Mouse (Mus musculus) kidney, embryonic 16.5 days (tissue): Measurements from ENCODE around the gene Cfap70. TPM values are rescaled to one million over a fixed set of nuclear protein-coding genes. Genes with fewer than 3 reads are reported as not detected.

Experiments
- ATAC-seq: fragments of 200-750 bp; cut with Nextera tagmentation; 2 replicates; pipeline ENCODE4 v1.8.0; 2017; ENCODE audit warnings: moderate TSS enrichment; ENCODE audit not compliant: low FRiP score, low TSS enrichment
- H3K27ac ChIP-seq: fragments of 300-500 bp; sonication (generic); 2 replicates; pipeline ENCODE4 v1.5.1; 2014; ENCODE audit warnings: low read length
- H3K27me3 ChIP-seq: fragments of 300-500 bp; sonication (generic); 2 replicates; pipeline ENCODE4 v1.6.1; 2014; ENCODE audit warnings: low read length, control low read depth, mixed read lengths; ENCODE audit not compliant: insufficient read depth
- H3K36me3 ChIP-seq: fragments of 300-500 bp; sonication (generic); 2 replicates; pipeline ENCODE4 v1.6.1; 2014; ENCODE audit warnings: low read length, control low read depth, mixed read lengths; ENCODE audit not compliant: insufficient read depth
- H3K4me1 ChIP-seq: fragments of 300-500 bp; sonication (generic); 2 replicates; pipeline ENCODE4 v1.6.1; 2014; ENCODE audit warnings: low read length, control low read depth, mixed read lengths; ENCODE audit not compliant: insufficient read depth
- H3K4me2 ChIP-seq: fragments of 300-500 bp; sonication (generic); replicated peaks from 2 replicates; pipeline ENCODE4 v1.6.1; 2014; ENCODE audit warnings: low read depth, low read length
- H3K4me3 ChIP-seq: fragments of 300-500 bp; sonication (generic); 2 replicates; pipeline ENCODE4 v1.5.1; 2014; ENCODE audit warnings: mild to moderate bottlenecking, low read length
- H3K9ac ChIP-seq: fragments of 300-500 bp; sonication (generic); replicated peaks from 2 replicates; pipeline ENCODE4 v1.6.1; 2014; ENCODE audit warnings: low read length
- H3K9me3 ChIP-seq: fragments of 300-500 bp; sonication (generic); 2 replicates; pipeline ENCODE4 v1.6.1; 2016; ENCODE audit warnings: low read length, control low read depth
- WGBS: fragments of 180-500 bp; shearing (Covaris S2); extraction: QIAGEN DNeasy Blood & Tissue Kit; methylation state at CpG from one replicate; pipeline ENCODE4 v1.1.7; 2014; 5-methylcytosine and 5-hydroxymethylcytosine counted together
- polyA plus RNA-seq: library from polyadenylated mRNA; unstranded; fragments of >200 nt; fragmentation: Nextera tagmentation; extraction: Ambion mirVana; gene quantifications from 2 replicates; pipeline ENCODE4 v1.2.1, GENCODE M21; 2015

Cfap70 gene
- 1.0 and 1.2 TPM in 2 replicates for polyA plus RNA-seq

- H3K9ac ChIP-seq, result peak within 1 kb of the TSS; percentile 62
- peaks cover 7% of the 10 kb centered on the region; the same call in 1 of the 2 replicates for H3K36me3 ChIP-seq
- H3K27me3 ChIP-seq, result no peaks in the 10 kb centered on the region
- peak within 1 kb of the TSS; percentile 79 for H3K4me2 ChIP-seq
- no peaks in the 10 kb centered on the region for H3K9me3 ChIP-seq
- 1% methylated on average over 15 of the region's 15 CpGs for WGBS
- H3K27ac ChIP-seq, result no peak within 1 kb of the TSS
- peak within 1 kb of the TSS; percentile 49 for H3K4me3 ChIP-seq
- peak; percentile 85 for ATAC-seq
- peaks cover 6% of the 10 kb centered on the region; the same call in 1 of the 2 replicates for H3K4me1 ChIP-seq
These were observed at the start of gene Cfap70 for GRCm38 (mm10) chr14:20451765-20452331. Cfap70 (minus strand) TSS chr14:20452226.

DNA sequence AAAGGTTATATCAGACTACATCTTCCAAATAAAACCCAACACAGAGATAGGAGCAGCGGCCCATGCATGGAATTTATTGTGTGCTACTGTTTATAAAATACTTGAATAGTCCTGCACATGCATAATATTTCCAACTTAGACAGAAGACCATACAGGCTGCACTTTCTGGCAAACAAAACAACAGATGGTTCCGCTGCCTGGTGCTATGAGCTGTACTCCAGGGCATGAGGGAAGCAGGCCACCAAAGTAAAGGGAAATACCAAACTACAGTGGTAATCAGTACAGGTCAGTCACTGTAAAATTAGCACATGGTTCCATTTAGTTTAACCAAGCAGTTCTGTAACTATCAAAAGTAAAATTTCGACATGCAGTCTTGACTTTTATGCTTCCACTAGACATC, 48.0 kb upstream of the Cfap70 start:
- Histone ChIP-seq H3K4me3 (no peak overlapping the region), H3K27ac (no peak overlapping the region), H3K4me2 (no peak overlapping the region), H3K4me1 (no peaks in the 10 kb centered on the region), H3K9me3 (no peaks in the 10 kb centered on the region), H3K36me3 (peaks cover 15% of the 10 kb centered on the region), H3K9ac (no peak overlapping the region), H3K27me3 (no peaks in the 10 kb centered on the region)
- no peak for ATAC-seq
- 95% methylated on average over 3 of the region's 3 CpGs for WGBS

DNA sequence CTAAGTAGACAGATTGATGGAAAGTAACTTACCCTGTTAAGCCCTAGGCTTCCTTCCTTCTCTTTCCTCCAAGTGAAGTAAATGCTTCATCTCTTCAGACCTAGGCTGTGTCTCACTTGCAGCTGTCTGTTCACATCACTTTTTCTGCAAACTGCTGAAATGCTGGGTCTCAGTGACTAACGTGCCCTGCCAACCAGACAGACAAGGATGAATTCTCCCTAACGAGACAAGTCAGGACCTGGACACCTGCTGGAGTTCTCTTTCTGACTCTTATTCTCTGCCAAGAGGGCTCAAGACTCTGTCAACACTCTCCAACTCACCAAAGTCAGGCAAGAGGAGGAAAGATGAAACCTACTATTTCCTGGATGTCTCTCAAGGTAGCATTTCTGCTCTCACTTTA, 44.6 kb upstream of the Cfap70 start, which contains the start of gene Mss51:
TSS of gene Mss51 (minus strand) at position 299 of the 400 bp plus-strand sequence.
- ATAC-seq, result no peak
- 71% methylated on average over 2 of the region's 2 CpGs for WGBS
- no peak within 1 kb of the TSS for H3K4me2 ChIP-seq

GRCm38 (mm10) chr14:20486031-20486430, 34.0 kb upstream of the Cfap70 start:
- Histone ChIP-seq H3K27ac (no peak overlapping the region), H3K4me2 (no peak overlapping the region), H3K9ac (no peak overlapping the region), H3K36me3 (peaks cover 20% of the 10 kb centered on the region; the same call in 1 of the 2 replicates), H3K9me3 (no peaks in the 10 kb centered on the region), H3K27me3 (no peaks in the 10 kb centered on the region), H3K4me3 (no peak overlapping the region), H3K4me1 (no peaks in the 10 kb centered on the region; the same call in 1 of the 2 replicates)
- whole genome bisulfite sequencing, result 94% methylated on average over 5 of the region's 5 CpGs
- no peak for ATAC-seq

More for the DNA sequence above, 44.6 kb upstream of the Cfap70 start, which contains the start of gene Mss51:
- H3K4me3 ChIP-seq, result no peak within 1 kb of the TSS
- peaks cover 18% of the 10 kb centered on the region for H3K36me3 ChIP-seq
- no peak within 1 kb of the TSS for H3K27ac ChIP-seq
- H3K9me3 ChIP-seq, result no peaks in the 10 kb centered on the region
- no peaks in the 10 kb centered on the region for H3K4me1 ChIP-seq
- no peak within 1 kb of the TSS for H3K9ac ChIP-seq
- H3K27me3 ChIP-seq, result no peaks in the 10 kb centered on the region

DNA sequence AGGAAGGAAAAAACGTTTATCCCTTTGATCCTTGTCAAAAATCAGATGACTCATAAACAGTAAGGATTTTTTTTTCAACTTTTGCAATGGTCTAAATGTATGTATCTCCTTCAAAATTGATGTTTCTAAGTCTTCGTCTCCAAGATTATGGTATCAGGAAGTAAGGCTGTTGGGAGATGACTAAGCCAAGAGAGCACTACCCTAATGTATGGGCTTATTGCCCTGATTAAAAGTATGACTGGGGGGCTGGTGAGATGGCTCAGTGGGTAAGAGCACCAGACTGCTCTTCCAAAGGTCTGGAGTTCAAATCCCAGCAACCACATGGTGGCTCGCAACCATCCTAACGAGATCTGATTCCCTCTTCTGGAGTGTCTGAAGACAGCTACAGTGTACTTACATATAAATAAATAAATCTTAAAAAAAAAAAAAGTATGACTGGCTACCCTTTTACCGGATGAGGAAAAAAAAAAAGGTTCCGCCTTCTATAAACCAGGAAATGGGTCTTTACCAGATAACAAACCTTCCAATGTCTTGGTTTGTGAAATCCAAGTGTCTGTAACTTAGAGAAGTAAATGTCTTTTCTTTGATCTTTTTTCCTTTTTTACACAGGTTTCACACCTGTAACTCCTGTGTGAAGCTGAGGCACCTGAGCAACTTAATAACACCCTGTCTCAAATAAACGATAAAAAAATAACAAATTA, 30.2 kb upstream of the Cfap70 start:
- 87% methylated on average over 7 of the region's 7 CpGs for WGBS
- Histone ChIP-seq H3K9ac (no peak overlapping the region), H3K4me2 (no peak overlapping the region), H3K27ac (no peak overlapping the region), H3K36me3 (peaks cover 16% of the 10 kb centered on the region; the same call in 1 of the 2 replicates), H3K4me1 (peaks cover 3% of the 10 kb centered on the region; the same call in 1 of the 2 replicates), H3K4me3 (no peak overlapping the region), H3K27me3 (no peaks in the 10 kb centered on the region), H3K9me3 (no peaks in the 10 kb centered on the region)
- ATAC-seq, result no peak

DNA sequence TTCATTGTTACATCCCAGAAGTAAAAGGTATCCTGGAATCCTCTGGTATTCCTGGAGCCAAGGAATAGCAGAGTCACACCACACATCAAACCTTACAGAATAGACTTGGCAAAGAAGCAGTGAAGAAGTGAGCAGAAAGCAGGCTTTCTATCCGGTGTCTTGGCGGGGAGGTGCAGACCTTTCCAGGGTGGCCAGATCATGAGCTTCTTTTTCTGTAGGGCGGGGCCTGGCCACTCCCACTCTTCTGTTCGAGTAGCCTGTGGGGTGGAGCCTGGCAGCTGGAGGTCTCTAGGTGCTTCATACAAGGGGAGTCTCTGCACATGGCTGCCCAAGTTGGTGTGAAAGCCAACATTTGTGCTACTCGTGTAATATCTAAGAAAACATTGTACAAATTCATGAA, 29.2 kb upstream of the Cfap70 start:
- Histone ChIP-seq H3K4me3 (no peak overlapping the region), H3K9ac (no peak overlapping the region), H3K36me3 (peaks cover 16% of the 10 kb centered on the region; the same call in 1 of the 2 replicates), H3K27me3 (no peaks in the 10 kb centered on the region), H3K9me3 (no peaks in the 10 kb centered on the region), H3K4me1 (peaks cover 3% of the 10 kb centered on the region; the same call in 1 of the 2 replicates), H3K27ac (no peak overlapping the region), H3K4me2 (no peak overlapping the region)
- WGBS, result 21% methylated on average over 5 of the region's 5 CpGs
- ATAC-seq, result no peak

GRCm38 (mm10) chr14:20480195-20480579, 28.2 kb upstream of the Cfap70 start:
- Histone ChIP-seq H3K9me3 (no peaks in the 10 kb centered on the region), H3K27me3 (no peaks in the 10 kb centered on the region), H3K36me3 (peaks cover 16% of the 10 kb centered on the region; the same call in 1 of the 2 replicates), H3K4me1 (peaks cover 3% of the 10 kb centered on the region; the same call in 1 of the 2 replicates), H3K9ac (peak overlapping the region; percentile 84; the same call in 1 of the 2 replicates), H3K4me3 (peak overlapping the region; percentile 85), H3K4me2 (peak overlapping the region; percentile 86), H3K27ac (no peak overlapping the region)
- no peak; the same call in 1 of the 2 replicates for ATAC-seq
- WGBS, result 57% methylated on average over 1 of the region's 1 CpGs

DNA sequence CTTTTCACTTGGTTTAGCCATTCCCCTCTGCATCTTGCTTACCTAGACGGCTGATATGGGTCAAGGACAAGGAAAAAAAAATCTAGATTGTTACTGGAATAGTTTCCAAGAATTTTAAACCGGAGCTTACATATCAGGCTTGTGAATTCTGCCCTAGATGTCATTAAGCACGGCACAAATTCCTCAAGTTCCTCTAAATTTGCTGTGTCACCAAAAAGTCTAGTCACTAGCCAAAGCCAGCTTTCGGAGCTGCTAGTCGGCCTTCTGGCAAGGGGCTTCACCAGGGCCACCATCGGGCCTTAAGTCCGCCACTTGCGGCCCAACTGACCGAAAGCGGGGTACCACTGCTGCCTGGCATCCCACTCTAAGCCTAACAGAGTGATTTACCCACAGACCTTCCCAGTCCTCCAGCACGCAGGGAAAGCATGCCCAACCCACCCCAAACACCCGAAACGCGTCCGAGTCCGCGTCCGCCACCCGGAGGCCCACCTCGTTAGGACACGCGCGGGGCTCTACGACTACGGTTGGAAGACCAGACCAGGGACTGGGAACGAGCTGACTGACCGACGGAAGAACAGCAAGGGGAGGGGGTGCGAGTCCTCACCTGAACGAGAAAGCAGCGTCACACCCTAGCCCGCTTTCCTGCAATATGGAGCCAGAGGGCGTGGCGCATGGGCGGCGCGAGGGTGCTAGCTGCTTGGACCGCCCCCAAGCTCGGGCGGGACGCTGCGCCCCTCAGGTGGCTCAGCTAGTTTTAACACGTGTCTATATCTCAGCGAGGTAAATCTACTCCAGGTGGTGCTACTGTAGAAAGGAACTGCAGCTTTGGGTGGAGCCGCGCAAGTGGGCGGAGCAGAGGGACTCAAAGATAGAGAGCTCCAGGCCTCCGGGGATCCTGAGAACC, 27.5 kb upstream of the Cfap70 start, which contains the start of gene Anxa7:
TSS of gene Anxa7 (minus strand) at position 843 of the 904 bp plus-strand sequence.
- H3K4me3 ChIP-seq, result peak within 1 kb of the TSS; percentile 85
- WGBS, result under 1% methylated on average over 48 of the region's 48 CpGs
- H3K4me2 ChIP-seq, result peak within 1 kb of the TSS; percentile 86
- peak within 1 kb of the TSS; percentile 69 for H3K27ac ChIP-seq
- peaks cover 10% of the 10 kb centered on the region; the same call in 1 of the 2 replicates for H3K36me3 ChIP-seq
- H3K27me3 ChIP-seq, result no peaks in the 10 kb centered on the region
- peaks cover 3% of the 10 kb centered on the region; the same call in 1 of the 2 replicates for H3K4me1 ChIP-seq
- H3K9ac ChIP-seq, result peak within 1 kb of the TSS; percentile 84
- ATAC-seq, result peak; percentile 94
- H3K9me3 ChIP-seq, result no peaks in the 10 kb centered on the region

DNA sequence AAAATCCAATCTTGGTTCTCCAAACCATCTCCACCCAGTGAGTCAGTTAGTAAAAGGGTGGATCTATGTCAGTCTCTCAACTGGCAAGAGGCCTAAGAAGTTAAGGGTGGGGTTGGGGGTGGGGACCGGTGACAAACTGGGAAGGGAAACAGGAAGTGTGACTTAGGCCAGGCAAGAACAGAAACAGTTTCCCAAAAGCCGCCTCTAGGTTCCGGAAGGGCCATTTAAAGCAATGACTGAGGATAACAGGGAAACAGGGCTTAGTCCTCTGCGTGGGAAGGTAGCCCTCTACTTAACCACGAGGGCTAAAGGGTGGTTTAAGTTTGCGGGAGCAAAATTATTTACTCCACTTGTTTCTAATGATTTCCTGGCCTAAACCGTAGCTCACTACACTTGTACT, 26.8 kb upstream of the Cfap70 start:
- peak overlapping the region; percentile 84 for H3K9ac ChIP-seq
- no peaks in the 10 kb centered on the region for H3K9me3 ChIP-seq
- 11% methylated on average over 7 of the region's 7 CpGs for WGBS
- H3K4me2 ChIP-seq, result peak overlapping the region; percentile 86
- peaks cover 9% of the 10 kb centered on the region; the same call in 1 of the 2 replicates for H3K4me1 ChIP-seq
- 0 out of 2 replicates have a peak, but pooled peaks cover 3% of the 10 kb centered on the region for H3K36me3 ChIP-seq
- peak overlapping the region; percentile 69 for H3K27ac ChIP-seq
- no peaks in the 10 kb centered on the region for H3K27me3 ChIP-seq
- ATAC-seq, result no peak
- H3K4me3 ChIP-seq, result peak overlapping the region; percentile 85
